Mouse (Mus musculus) adrenal gland, postnatal 4 days (tissue): ENCODE data around the gene Arhgap19. TPM values are rescaled to one million over a fixed set of nuclear protein-coding genes. Genes with fewer than 3 reads are reported as not detected.

Source experiments
- DNase-seq, 2 experiments: peaks; one replicate each; pipeline ENCODE4 v3.0.0; 2021 to 2022; ENCODE audit warnings: low spot score in 2 of 2, mixed read lengths in 2 of 2
- total RNA-seq, 2 experiments: library from RNA; stranded (reverse); gene quantifications; 2 replicates each; pipeline ENCODE4 v1.2.3; 2021

Arhgap19 gene
- total RNA-seq, 2 experiments from 2014 or later = 11.6 to 12.2 TPM

GRCm38 (mm10) chr19:41747436-41747835 is 54.4 kb downstream of the Arhgap19 start:
- no peak for DNase-seq

- no peak for DNase-seq
Measured at GRCm38 (mm10) chr19:41745941-41746557, 55.8 kb downstream of the Arhgap19 start.

GRCm38 (mm10) chr19:41743396-41743795 is 58.5 kb downstream of the Arhgap19 start, which contains the start of gene Slit1:
TSS of gene Slit1 (minus strand) at chr19:41743665.
- no peak for DNase-seq

GRCm38 (mm10) chr19:41738896-41739295 is 63.0 kb downstream of the Arhgap19 start:
- no peak for DNase-seq

- DNase-seq = no peak
Measured at GRCm38 (mm10) chr19:41738429-41738805, 63.4 kb downstream of the Arhgap19 start.

- no peak for DNase-seq
Measured at GRCm38 (mm10) chr19:41737657-41738428, 64.0 kb downstream of the Arhgap19 start.

- no peak for DNase-seq
Measured at GRCm38 (mm10) chr19:41734685-41735084, 67.2 kb downstream of the Arhgap19 start.

GRCm38 (mm10) chr19:41725491-41725890 is 76.4 kb downstream of the Arhgap19 start:
- DNase-seq = no peak

GRCm38 (mm10) chr19:41724831-41725470 is 76.9 kb downstream of the Arhgap19 start:
- DNase-seq = no peak

- DNase-seq = no peak
Measured at GRCm38 (mm10) chr19:41723337-41723736, 78.5 kb downstream of the Arhgap19 start.

GRCm38 (mm10) chr19:41719436-41719835 is 82.4 kb downstream of the Arhgap19 start:
- DNase-seq = no peak

Other genes starting within 250 kb of the Arhgap19 start
- 10 to 100 TPM; 17.2 to 19.4 TPM for gene Gm340, start 219.7 kb downstream of the Arhgap19 start, total RNA-seq
- gene Slit1, start 58.4 kb downstream of the Arhgap19 start, total RNA-seq = 1 to 10 TPM; 7.1 to 8.3 TPM
- gene Frat1, start 27.9 kb upstream of the Arhgap19 start, total RNA-seq = 10 to 100 TPM; 11.9 to 12.2 TPM
- 1 to 10 TPM; 7.5 to 9.3 TPM for gene Frat2, start 46.1 kb upstream of the Arhgap19 start, total RNA-seq
- 10 to 100 TPM; 13.2 to 13.4 TPM for gene Rrp12, start 94.1 kb upstream of the Arhgap19 start, total RNA-seq
- 100 to 1,000 TPM; 411 to 420 TPM for gene Pgam1, start 109.9 kb upstream of the Arhgap19 start, total RNA-seq
- 10 to 100 TPM; 30.1 to 33.8 TPM for gene Exosc1, start 131.4 kb upstream of the Arhgap19 start, total RNA-seq
- 10 to 100 TPM; 43.4 to 48.4 TPM for gene Zdhhc16, start 131.4 kb upstream of the Arhgap19 start, total RNA-seq
- 10 to 100 TPM; 34.3 to 44.5 TPM for gene Mms19, start 179.1 kb upstream of the Arhgap19 start, total RNA-seq
- gene Ubtd1, start 179.7 kb upstream of the Arhgap19 start, total RNA-seq = 10 to 100 TPM; 21.6 to 22.4 TPM
- gene Ankrd2, start 234.0 kb upstream of the Arhgap19 start, total RNA-seq = 1 to 10 TPM in 1 of 2 experiments, under 1 TPM in 1; 0.36 to 2.8 TPM
- 10 to 100 TPM; 21.5 to 22.6 TPM for gene Hoga1, start 243.6 kb upstream of the Arhgap19 start, total RNA-seq